ENCODE assay signal across 8 mouse cellular contexts in genomic region chr7:45717918-45718297, GRCm38 (mm10). TPM values are rescaled to one million over a fixed set of nuclear protein-coding genes. Genes with fewer than 3 reads are reported as not detected.
DNase-seq lines count a peak whose midpoint lies in the region; ATAC-seq lines count a peak whose summit lies in the region.

Gene Sphk2, minus strand, starts transcription at chr7:45718002.

- H3K4me1 ChIP-seq in megakaryocyte, embryonic 14.5 days: peaks cover 66% of the 10 kb centered on the region

- ATAC-seq in common myeloid progenitor, adult 5-6 weeks (replicated peaks; ENCODE audit: low read depth, poor library complexity, severe bottlenecking): peak; percentile 63

- peak; percentile 99 for DNase-seq in ZHBTc4 (ENCODE audit: low read depth, low spot score)
- DNase-seq in gastrocnemius, adult 8-10 months (ENCODE audit: low spot score in 2 of 2): peak; percentile 97 to 98
- DNase-seq in hindlimb bud, embryonic 11.5 days (ENCODE audit: extremely low spot score, low read depth, low spot score): peak; percentile 99
- peak; percentile 98 to 99 for DNase-seq in left cerebral cortex, adult 8-10 months (ENCODE audit: low spot score in 2 of 2)
- DNase-seq in right cerebral cortex, postnatal 10 days (ENCODE audit: low spot score in 2 of 2): peak; percentile 100
- DNase-seq in urinary bladder, postnatal 25 days (ENCODE audit: low spot score): peak; percentile 98

- peaks cover 63% of the 10 kb centered on the region for H3K36me3 ChIP-seq in megakaryocyte, embryonic 14.5 days (replicated peaks; ENCODE audit: low read length)

- H3K27me3 ChIP-seq in megakaryocyte, embryonic 14.5 days (replicated peaks): no peaks in the 10 kb centered on the region

- H3K9me3 ChIP-seq in megakaryocyte, embryonic 14.5 days: no peaks in the 10 kb centered on the region

- H3K4me3 ChIP-seq in megakaryocyte, embryonic 14.5 days (replicated peaks): peak within 1 kb of the TSS; percentile 99

RNA-seq across cellular contexts. Expression of gene Sphk2, which starts in this region (rescaled TPM):
- total RNA-seq in common myeloid progenitor, adult 5-6 weeks (2017): 8.2 and 9.5 TPM in 2 replicates
- total RNA-seq in gastrocnemius, adult 8-10 months (2022): 10 to 100 TPM; 10.6 to 15.0 (median 13.0) TPM
- total RNA-seq in left cerebral cortex, adult 8-10 months (2022): 10 to 100 TPM; 24.9 to 27.4 (median 25.3) TPM
- 242 and 413 TPM in 2 replicates for polyA plus RNA-seq in megakaryocyte, embryonic 14.5 days (2012; ENCODE audit: insufficient read depth, low replicate concordance)

Comparison
In these comparisons a context has a peak if more than half of its experiments do, and no peak if none do; other contexts are left out.
1. Peak in every context shown above with its lines: DNase-seq, ATAC-seq and H3K4me3 ChIP-seq.